Mouse (Mus musculus) layer of hippocampus, adult 18-20 months (tissue): ENCODE results near the gene Cdc25b. TPM values are rescaled to one million over a fixed set of nuclear protein-coding genes. Genes with fewer than 3 reads are reported as not detected.
"Not testable (repeated sequence)": the region's sequence is repeated elsewhere in the genome, so short reads cannot be mapped to it uniquely, and the experiment has no call there.

Experiments
- DNase-seq, 2 experiments: peaks; one replicate each; pipeline ENCODE4 v3.0.0; 2022; ENCODE audit warnings: low spot score in 2 of 2
- total RNA-seq, 2 experiments: library from RNA; stranded (reverse); gene quantifications; 2 replicates each; pipeline ENCODE4 v1.2.3; 2021

Cdc25b gene
- total RNA-seq, 2 experiments from 2014 or later = 15.5 to 15.9 TPM

- no peak for DNase-seq
Observed at GRCm38 (mm10) chr2:131223569-131223968, 36.8 kb downstream of the Cdc25b start.

- DNase-seq = no peak
Observed at GRCm38 (mm10) chr2:131225178-131225577, 38.4 kb downstream of the Cdc25b start.

GRCm38 (mm10) chr2:131226669-131227068, 39.9 kb downstream of the Cdc25b start:
- not testable (repeated sequence) for DNase-seq

DNA sequence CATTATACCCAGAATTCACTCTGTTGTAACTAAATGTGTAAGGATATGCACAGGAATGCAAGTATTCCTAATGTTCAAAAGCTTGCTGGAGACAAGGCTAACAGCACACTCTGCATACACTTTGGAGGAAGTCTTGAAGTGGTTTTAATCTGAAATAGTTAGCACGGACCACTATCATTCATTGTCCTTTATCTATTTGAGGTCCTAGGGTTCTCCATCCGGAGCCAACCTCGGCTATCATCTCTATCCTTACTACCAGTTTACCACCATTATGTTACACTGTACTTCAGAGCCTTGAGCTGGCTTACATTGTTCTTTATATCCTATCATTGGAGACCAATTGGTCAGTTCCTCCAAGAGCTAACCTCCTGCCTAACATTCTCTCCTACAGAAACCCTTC, 40.5 kb downstream of the Cdc25b start:
- no peak for DNase-seq

DNA sequence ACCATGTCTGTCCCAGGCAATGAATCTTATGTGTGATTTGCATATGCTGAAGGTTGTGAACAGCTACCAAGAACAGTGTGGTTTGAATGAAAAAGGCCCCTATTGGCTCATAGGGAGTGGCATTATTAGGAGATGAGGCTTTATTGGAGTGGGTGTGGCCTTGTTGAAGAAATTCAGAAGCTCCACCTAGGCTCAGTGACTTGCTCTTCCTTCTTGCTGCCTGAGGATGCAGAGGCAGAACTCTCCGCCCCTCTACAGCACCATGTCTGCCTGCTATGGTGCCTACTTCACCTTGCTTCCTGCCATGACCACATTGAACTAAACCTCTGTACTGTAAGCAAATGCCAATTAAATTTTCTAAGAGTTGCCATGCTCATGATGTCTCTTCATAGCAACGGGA, 45.8 kb downstream of the Cdc25b start:
- DNase-seq = no peak

GRCm38 (mm10) chr2:131233307-131234126, 46.8 kb downstream of the Cdc25b start, which contains the start of gene Mavs:
Gene Mavs, plus strand, starts transcription at chr2:131234063.
- peak; percentile 91 to 96 for DNase-seq

DNA sequence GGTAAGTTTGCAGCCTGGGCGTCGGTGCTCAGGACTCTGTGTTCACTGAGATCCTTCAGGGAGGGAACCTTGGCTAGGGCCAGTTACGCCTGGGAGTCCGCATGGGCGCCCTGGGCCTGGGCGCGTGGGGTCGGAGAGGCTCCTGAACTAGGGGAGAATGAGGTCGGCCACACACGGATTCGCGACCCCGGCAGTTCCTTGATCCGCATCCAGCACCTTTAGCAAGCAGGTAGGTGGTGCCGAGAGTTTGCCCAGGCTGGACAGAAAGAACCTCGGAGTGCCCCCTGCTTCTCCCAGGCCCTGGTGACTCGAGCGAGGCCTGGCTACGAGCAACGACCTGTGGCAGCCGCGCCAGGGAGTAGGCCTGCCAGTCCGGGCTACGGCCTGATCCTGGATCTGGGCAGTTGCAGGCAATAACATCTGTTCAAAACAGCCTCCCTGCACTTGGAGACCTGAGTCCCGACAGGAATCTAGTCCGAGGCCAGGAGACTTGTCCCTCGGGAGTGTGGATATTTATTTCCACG, 47.4 kb downstream of the Cdc25b start:
- DNase-seq = no peak

- no peak for DNase-seq
Observed at GRCm38 (mm10) chr2:131234970-131235635, 48.4 kb downstream of the Cdc25b start.

DNA sequence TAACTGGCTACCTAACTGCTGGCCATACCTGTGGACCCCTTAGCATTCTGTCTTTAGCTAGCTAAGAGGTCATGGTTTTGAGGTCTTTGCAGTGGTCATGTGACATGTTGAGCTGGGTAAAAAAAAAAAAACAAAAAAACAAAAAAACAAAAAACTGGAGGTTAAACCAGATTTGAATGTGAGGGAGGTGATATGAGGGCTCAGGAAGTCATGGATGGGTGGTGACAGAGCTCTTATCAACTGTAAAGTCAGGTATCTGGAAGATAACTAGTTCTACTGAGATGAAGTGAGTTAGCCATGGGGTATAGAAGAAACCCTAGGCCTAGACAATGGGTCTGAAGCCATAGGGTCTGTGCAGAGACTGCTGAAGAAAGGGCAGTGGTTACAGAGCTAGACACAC, 55.4 kb downstream of the Cdc25b start:
- DNase-seq = no peak

GRCm38 (mm10) chr2:131242929-131243328, 56.2 kb downstream of the Cdc25b start:
- DNase-seq = no peak

Other genes starting within 250 kb of the Cdc25b start
- gene Gfra4, start 143.9 kb upstream of the Cdc25b start, total RNA-seq = 10 to 100 TPM; 61.4 to 65.5 TPM
- under 1 TPM; 0.18 to 0.74 TPM for gene Adam33, start 123.1 kb upstream of the Cdc25b start, total RNA-seq
- gene Siglec1, start 100.2 kb upstream of the Cdc25b start, total RNA-seq = under 1 TPM; 0.36 to 0.47 TPM
- gene Hspa12b, start 59.7 kb upstream of the Cdc25b start, total RNA-seq = 1 to 10 TPM; 6.1 to 8.3 TPM
- not detected for gene Gm11037, start 53.5 kb upstream of the Cdc25b start, total RNA-seq
- gene 1700037H04Rik, start 26.9 kb upstream of the Cdc25b start, total RNA-seq = 10 to 100 TPM; 57.7 to 60.0 TPM
- gene Cenpb, start 6.9 kb upstream of the Cdc25b start, total RNA-seq = 10 to 100 TPM; 70.4 to 73.5 TPM
- 1 to 10 TPM; 7.2 to 9.0 TPM for gene Spef1, start 333 bp downstream of the Cdc25b start, total RNA-seq
- gene Ap5s1, start 20.1 kb downstream of the Cdc25b start, total RNA-seq = 10 to 100 TPM; 22.1 to 24.4 TPM
- gene Mavs, start 47.1 kb downstream of the Cdc25b start, total RNA-seq = 1 to 10 TPM; 7.6 to 9.4 TPM
- gene Pank2, start 75.5 kb downstream of the Cdc25b start, total RNA-seq = 10 to 100 TPM; 51.1 to 60.1 TPM
- 10 to 100 TPM; 28.8 to 32.3 TPM for gene Rnf24, start 165.9 kb downstream of the Cdc25b start, total RNA-seq